Comparison of ENCODE assay signal across 16 mouse cellular contexts in the genomic region with DNA sequence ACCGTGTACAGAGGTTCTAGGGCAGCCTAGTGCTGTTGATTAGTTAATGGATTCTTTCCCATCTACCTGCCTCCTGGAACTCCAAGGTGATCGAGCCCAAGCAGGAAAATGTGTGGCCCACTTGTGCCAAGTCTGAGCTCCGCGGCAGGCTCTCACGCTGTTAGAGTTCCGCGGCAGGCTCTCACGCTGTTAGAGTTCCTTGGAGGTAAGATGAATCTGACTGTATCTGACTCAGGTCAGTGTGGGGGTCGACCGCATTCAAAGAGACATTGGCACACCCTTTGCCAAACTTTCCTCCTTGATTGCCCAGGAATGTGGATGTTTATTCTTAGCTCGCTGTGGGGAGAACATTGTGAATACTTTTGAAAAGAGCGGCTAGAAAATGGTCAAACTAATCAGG. TPM values are rescaled to one million over a fixed set of nuclear protein-coding genes. Genes with fewer than 3 reads are reported as not detected.
A peak's percentile ranks its signal among the peaks of the same experiment; 100 is the strongest.
DNase-seq lines count a peak whose midpoint lies in the region; ATAC-seq and TF ChIP-seq lines count a peak whose summit lies in the region.
"Had no signal": no experiment of that assay in that cellular context is flagged by ENCODE, and none has a peak within 500 bp of the region (broad histone marks: within the 10 kb centered on the region; RNA-seq: fewer than 3 reads in every experiment).

No protein-coding gene starts in this region.

- ATAC-seq in embryonic facial prominence, embryonic 13.5 days (ENCODE audit: insufficient number of reproducible peaks, insufficient read depth, low FRiP score, low TSS enrichment, low read depth), result no peak
- no peak; the same call in 1 of the 2 replicates for ATAC-seq in heart, embryonic 15.5 days (replicated peaks; ENCODE audit: insufficient number of reproducible peaks, insufficient read depth, low FRiP score, low read depth)
- no peak for ATAC-seq in midbrain, embryonic 11.5 days (ENCODE audit: low FRiP score)
- no peak for ATAC-seq in midbrain, embryonic 16.5 days

- peak overlapping the region; percentile 24; the same call in 1 of the 2 replicates for H3K4me2 ChIP-seq in embryonic facial prominence, embryonic 13.5 days
- peak overlapping the region; percentile 23 for H3K4me2 ChIP-seq in heart, embryonic 15.5 days
- no peak overlapping the region for H3K4me2 ChIP-seq in midbrain, embryonic 11.5 days
- H3K4me2 ChIP-seq in midbrain, embryonic 16.5 days (ENCODE audit: low read length), result no peak overlapping the region
- H3K4me2 ChIP-seq: liver, embryonic 15.5 days had no signal

- H3K9ac ChIP-seq in embryonic facial prominence, embryonic 13.5 days, result no peak overlapping the region
- no peak overlapping the region for H3K9ac ChIP-seq in heart, embryonic 15.5 days
- no peak overlapping the region for H3K9ac ChIP-seq in midbrain, embryonic 11.5 days (ENCODE audit: low read length)
- H3K9ac ChIP-seq in midbrain, embryonic 16.5 days (ENCODE audit: low read depth, low read length), result no peak overlapping the region
- H3K9ac ChIP-seq: embryonic facial prominence, embryonic 12.5 days; forebrain, embryonic 12.5 days; hindbrain, embryonic 12.5 days; liver, embryonic 15.5 days; neural tube, embryonic 12.5 days had no signal

- intact Hi-C loops in heart, postnatal 10 days (cut with DNase I), result loop anchor here (1.0 to 5.0 kb wide), 5 partner anchors 110 to 670 kb away; a partner anchor contains a TSS

- H3K9me3 ChIP-seq in embryonic facial prominence, embryonic 13.5 days, result no peaks in the 10 kb centered on the region
- H3K9me3 ChIP-seq in embryonic facial prominence, embryonic 10.5 days, result no peaks in the 10 kb centered on the region
- no peaks in the 10 kb centered on the region for H3K9me3 ChIP-seq in heart, embryonic 15.5 days (replicated peaks)
- H3K9me3 ChIP-seq in midbrain, embryonic 11.5 days (ENCODE audit: control insufficient read depth, low read length), result no peaks in the 10 kb centered on the region
- H3K9me3 ChIP-seq in midbrain, embryonic 16.5 days (replicated peaks; ENCODE audit: control insufficient read depth, low read length, poor library complexity, severe bottlenecking), result no peaks in the 10 kb centered on the region
- H3K9me3 ChIP-seq: embryonic facial prominence, embryonic 12.5 days; forebrain, embryonic 12.5 days; hindbrain, embryonic 12.5 days; liver, embryonic 15.5 days; neural tube, embryonic 12.5 days had no signal

- peaks cover 9% of the 10 kb centered on the region; the same call in 1 of the 2 replicates for H3K27me3 ChIP-seq in embryonic facial prominence, embryonic 13.5 days
- H3K27me3 ChIP-seq in embryonic facial prominence, embryonic 10.5 days (replicated peaks; ENCODE audit: low read depth, poor library complexity, severe bottlenecking), result peaks cover 5% of the 10 kb centered on the region; the same call in 1 of the 2 replicates
- H3K27me3 ChIP-seq in heart, embryonic 15.5 days, result no peaks in the 10 kb centered on the region
- no peaks in the 10 kb centered on the region for H3K27me3 ChIP-seq in midbrain, embryonic 11.5 days (ENCODE audit: control insufficient read depth, insufficient read depth, low read length)
- no peaks in the 10 kb centered on the region for H3K27me3 ChIP-seq in midbrain, embryonic 16.5 days (ENCODE audit: control insufficient read depth, insufficient read depth, low read depth, low read length)
- no peaks in the 10 kb centered on the region for H3K27me3 ChIP-seq in cerebellum, adult 2 months (ENCODE audit: control insufficient read depth, insufficient read depth, low read length)
- H3K27me3 ChIP-seq: forebrain, embryonic 12.5 days; hindbrain, embryonic 12.5 days; liver, embryonic 15.5 days; neural tube, embryonic 12.5 days had no signal

- 61% methylated on average over 12 of the region's 12 CpGs for WGBS in embryonic facial prominence, embryonic 13.5 days
- 70% methylated on average over 12 of the region's 12 CpGs for WGBS in embryonic facial prominence, embryonic 10.5 days
- 50% methylated on average over 12 of the region's 12 CpGs for WGBS in heart, embryonic 15.5 days
- 71% methylated on average over 12 of the region's 12 CpGs for WGBS in midbrain, embryonic 11.5 days
- WGBS in midbrain, embryonic 16.5 days, result 79% methylated on average over 12 of the region's 12 CpGs
- 59% methylated on average over 12 of the region's 12 CpGs for WGBS in cerebellum, adult 2 months

- DNase-seq in embryonic facial prominence, embryonic 10.5 days (ENCODE audit: low spot score), result no peak
- DNase-seq in heart, adult 9 months (ENCODE audit: low spot score in 2 of 2), result no peak
- DNase-seq in midbrain, embryonic 11.5 days (ENCODE audit: low spot score, missing footprints), result peak; percentile 80
- DNase-seq in heart, postnatal 10 days, result peak; percentile 6 to 24
- no peak for DNase-seq in cerebellum, adult 2 months

- no peak for TF ChIP-seq POLR2A in cerebellum, adult 2 months (IDR thresholded peaks at IDR 0.05; ENCODE audit: borderline replicate concordance, insufficient read depth, low read length)

- H3K36me3 ChIP-seq in embryonic facial prominence, embryonic 13.5 days, result no peaks in the 10 kb centered on the region
- no peaks in the 10 kb centered on the region for H3K36me3 ChIP-seq in embryonic facial prominence, embryonic 10.5 days (replicated peaks)
- no peaks in the 10 kb centered on the region for H3K36me3 ChIP-seq in heart, embryonic 15.5 days
- no peaks in the 10 kb centered on the region for H3K36me3 ChIP-seq in midbrain, embryonic 11.5 days (ENCODE audit: control insufficient read depth, insufficient read depth, low read length)
- no peaks in the 10 kb centered on the region for H3K36me3 ChIP-seq in midbrain, embryonic 16.5 days (ENCODE audit: control insufficient read depth, insufficient read depth, low read length)
- H3K36me3 ChIP-seq: embryonic facial prominence, embryonic 12.5 days; forebrain, embryonic 12.5 days; hindbrain, embryonic 12.5 days; liver, embryonic 15.5 days; neural tube, embryonic 12.5 days had no signal

- H3K4me1 ChIP-seq in embryonic facial prominence, embryonic 13.5 days, result peaks cover 71% of the 10 kb centered on the region
- peaks cover 69% of the 10 kb centered on the region for H3K4me1 ChIP-seq in embryonic facial prominence, embryonic 10.5 days
- peaks cover 5% of the 10 kb centered on the region for H3K4me1 ChIP-seq in heart, embryonic 15.5 days (replicated peaks)
- H3K4me1 ChIP-seq in midbrain, embryonic 11.5 days (ENCODE audit: control insufficient read depth, insufficient read depth, low read length), result no peaks in the 10 kb centered on the region
- H3K4me1 ChIP-seq in midbrain, embryonic 16.5 days (ENCODE audit: control insufficient read depth, insufficient read depth, low read length), result no peaks in the 10 kb centered on the region
- H3K4me1 ChIP-seq in cerebellum, adult 2 months (ENCODE audit: control insufficient read depth, insufficient read depth, low read length), result no peaks in the 10 kb centered on the region
- H3K4me1 ChIP-seq: liver, embryonic 15.5 days; neural tube, embryonic 12.5 days had no signal

- H3K4me3 ChIP-seq in embryonic facial prominence, embryonic 13.5 days, result no peak overlapping the region
- H3K4me3 ChIP-seq in embryonic facial prominence, embryonic 10.5 days, result no peak overlapping the region
- H3K4me3 ChIP-seq in heart, embryonic 15.5 days, result no peak overlapping the region
- H3K4me3 ChIP-seq in midbrain, embryonic 11.5 days (ENCODE audit: low read depth, low read length), result no peak overlapping the region
- no peak overlapping the region for H3K4me3 ChIP-seq in midbrain, embryonic 16.5 days (ENCODE audit: low read depth, low read length)
- no peak overlapping the region for H3K4me3 ChIP-seq in cerebellum, adult 2 months (replicated peaks; ENCODE audit: insufficient read depth, low read depth, low read length)
- H3K4me3 ChIP-seq: embryonic facial prominence, embryonic 12.5 days; forebrain, embryonic 12.5 days; hindbrain, embryonic 12.5 days; liver, embryonic 15.5 days; neural tube, embryonic 12.5 days had no signal

- TF ChIP-seq CTCF in cerebellum, adult 2 months (IDR thresholded peaks at IDR 0.05; ENCODE audit: borderline replicate concordance, insufficient read depth, low read depth, low read length), result no peak

- peak overlapping the region; percentile 48; the same call in 1 of the 2 replicates for H3K27ac ChIP-seq in embryonic facial prominence, embryonic 13.5 days
- no peak overlapping the region for H3K27ac ChIP-seq in embryonic facial prominence, embryonic 10.5 days (replicated peaks)
- no peak overlapping the region for H3K27ac ChIP-seq in heart, embryonic 15.5 days
- no peak overlapping the region for H3K27ac ChIP-seq in midbrain, embryonic 11.5 days (ENCODE audit: low read depth, low read length)
- H3K27ac ChIP-seq in midbrain, embryonic 16.5 days (ENCODE audit: low read length), result no peak overlapping the region
- no peak overlapping the region for H3K27ac ChIP-seq in cerebellum, adult 2 months (ENCODE audit: insufficient read depth, low read length)
- H3K27ac ChIP-seq: embryonic facial prominence, embryonic 12.5 days; forebrain, embryonic 12.5 days; hindbrain, embryonic 12.5 days; liver, embryonic 15.5 days; neural tube, embryonic 12.5 days had no signal

RNA-seq across cellular contexts. Expression of a gene that starts 28.4 kb away (rescaled TPM):
- 13.6 and 16.1 TPM in 2 replicates for polyA plus RNA-seq in embryonic facial prominence, embryonic 13.5 days (2015; fragmentation: Nextera tagmentation; extraction: Ambion mirVana)
- 8.1 and 11.0 TPM in 2 replicates for polyA plus RNA-seq in embryonic facial prominence, embryonic 10.5 days (2016; fragmentation: Nextera tagmentation; extraction: Ambion mirVana)
- polyA plus RNA-seq in heart, embryonic 15.5 days (2015; fragmentation: Nextera tagmentation; extraction: Ambion mirVana), result 0.52 and 3.7 TPM in 2 replicates
- 0.92 and 1.8 TPM in 2 replicates for polyA plus RNA-seq in midbrain, embryonic 11.5 days (2014; fragmentation: Nextera tagmentation; extraction: Ambion mirVana)
- polyA plus RNA-seq in midbrain, embryonic 16.5 days (2015; fragmentation: Nextera tagmentation; extraction: Ambion mirVana), result 0.18 and 0.37 TPM in 2 replicates
- total RNA-seq in heart, postnatal 10 days (2021), result under 1 TPM; 0.20 to 0.34 TPM
- polyA plus RNA-seq in cerebellum, adult 2 months (2012; rRNA removed), result 0.62 and 0.97 TPM in 2 replicates
- total RNA-seq: adrenal gland, postnatal 25 days; megakaryocyte, adult 5-6 weeks had no signal
- polyA plus RNA-seq: activated CD4-positive, CD25-positive, alpha-beta regulatory T cell, adult 4 months had no signal

Comparison
In these comparisons a context has a peak if more than half of its experiments do, and no peak if none do; other contexts are left out.
1. DNase-seq: peak in midbrain, embryonic 11.5 days (single experiment) and heart, postnatal 10 days (2 of 2); none in embryonic facial prominence, embryonic 10.5 days (single experiment), heart, adult 9 months (0 of 2) and cerebellum, adult 2 months (0 of 2).
2. H3K4me2 ChIP-seq: peak in embryonic facial prominence, embryonic 13.5 days (single experiment) and heart, embryonic 15.5 days (single experiment); none in midbrain, embryonic 11.5 days (single experiment) and midbrain, embryonic 16.5 days (single experiment).